Mouse (Mus musculus) stomach, postnatal 0 days (tissue): ENCODE measurements around the gene Rpp14. TPM values are rescaled to one million over a fixed set of nuclear protein-coding genes. Genes with fewer than 3 reads are reported as not detected.
"Not testable (repeated sequence)": the region's sequence is repeated elsewhere in the genome, so short reads cannot be mapped to it uniquely, and the experiment has no call there.

Source experiments
- ATAC-seq: fragments of 200-750 bp; cut with Nextera tagmentation; 2 replicates; pipeline ENCODE4 v1.8.0; 2017; ENCODE audit not compliant: low FRiP score, low TSS enrichment
- DNase-seq: peaks from one replicate; pipeline ENCODE4 v3.0.0-alpha.2; 2016; ENCODE audit warnings: low spot score
- H3K27ac ChIP-seq: fragments of 300-500 bp; sonication (generic); replicated peaks from 2 replicates; pipeline ENCODE4 v1.5.1; 2014; ENCODE audit warnings: mild to moderate bottlenecking, control low read depth
- H3K27me3 ChIP-seq: fragments of 300-500 bp; sonication (generic); 2 replicates; pipeline ENCODE4 v1.6.1; 2014; ENCODE audit warnings: low read length; ENCODE audit not compliant: control insufficient read depth, insufficient read depth
- H3K36me3 ChIP-seq: fragments of 300-500 bp; sonication (generic); 2 replicates; pipeline ENCODE4 v1.6.1; 2014; ENCODE audit warnings: low read length, mixed read lengths; ENCODE audit not compliant: control insufficient read depth, insufficient read depth
- H3K4me1 ChIP-seq: fragments of 300-500 bp; sonication (generic); replicated peaks from 2 replicates; pipeline ENCODE4 v1.6.1; 2014; ENCODE audit warnings: antibody characterized with exemption; ENCODE audit not compliant: control insufficient read depth, insufficient read depth
- H3K4me2 ChIP-seq: fragments of 300-500 bp; sonication (generic); replicated peaks from 2 replicates; pipeline ENCODE4 v1.6.1; 2014; ENCODE audit warnings: low read depth, mild to moderate bottlenecking, control low read depth, moderate library complexity
- H3K4me3 ChIP-seq: fragments of 300-500 bp; sonication (generic); 2 replicates; pipeline ENCODE4 v1.5.1; 2014; ENCODE audit warnings: low read depth, low read length, control low read depth
- H3K9ac ChIP-seq: fragments of 300-500 bp; sonication (generic); 2 replicates; pipeline ENCODE4 v1.6.1; 2014; ENCODE audit warnings: mild to moderate bottlenecking, low read length, control low read depth, mixed read lengths
- H3K9me3 ChIP-seq: fragments of 300-500 bp; sonication (generic); 2 replicates; pipeline ENCODE4 v1.6.1; 2016; ENCODE audit warnings: low read length; ENCODE audit not compliant: control insufficient read depth
- CTCF ChIP-seq: IDR thresholded peaks from 2 replicates; pipeline ENCODE4 v1.5.1; 2016; ENCODE audit warnings: antibody characterized with exemption, low read depth, mild to moderate bottlenecking, moderate library complexity
- EP300 ChIP-seq: optimal IDR thresholded peaks from 2 replicates; pipeline ENCODE3; 2016; ENCODE audit warnings: antibody characterized with exemption
- WGBS: fragments of 180-500 bp; shearing (Covaris S2); extraction: QIAGEN DNeasy Blood & Tissue Kit; methylation state at CpG from one replicate; pipeline ENCODE4 v1.1.7; 2014; 5-methylcytosine and 5-hydroxymethylcytosine counted together
- polyA plus RNA-seq: library from polyadenylated mRNA; unstranded; fragments of >200 nt; fragmentation: Nextera tagmentation; extraction: Ambion mirVana; gene quantifications from 2 replicates; pipeline ENCODE4 v1.2.1, GENCODE M21; 2015

The Rpp14 gene
- polyA plus RNA-seq, 1 experiment from 2014 or later: 32.6 TPM

DNA sequence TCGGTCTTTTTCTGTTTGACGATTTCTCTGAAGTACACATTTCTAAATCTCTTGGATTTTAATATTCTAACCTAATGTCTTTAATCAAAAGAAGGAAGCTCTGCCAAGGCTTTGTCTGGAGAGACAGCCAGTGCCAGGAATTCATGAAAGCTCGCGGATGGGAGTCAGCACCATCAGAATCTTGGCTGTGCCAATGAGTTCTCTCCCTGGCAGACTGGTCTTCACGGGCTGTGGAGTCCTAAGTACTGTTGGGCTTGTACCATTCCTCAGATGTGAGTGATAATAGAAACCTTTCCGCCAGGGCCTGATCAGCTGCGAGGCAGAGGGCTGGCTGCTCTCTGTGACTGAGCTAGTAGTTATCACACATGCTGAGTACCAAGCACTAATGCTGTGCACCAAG lies 43.0 kb downstream of the Rpp14 start:
- ATAC-seq (no peak), DNase-seq (no peak)
- H3K27me3 ChIP-seq: no peaks in the 10 kb centered on the region
- H3K4me3 ChIP-seq: no peak overlapping the region
- no peak for TF ChIP-seq CTCF
- no peak for TF ChIP-seq EP300
- WGBS: 65% methylated on average over 7 of the region's 7 CpGs
- no peaks in the 10 kb centered on the region; the same call in 1 of the 2 replicates for H3K36me3 ChIP-seq
- H3K4me2 ChIP-seq: no peak overlapping the region
- H3K27ac ChIP-seq: no peak overlapping the region
- H3K9me3 ChIP-seq: no peaks in the 10 kb centered on the region
- no peaks in the 10 kb centered on the region for H3K4me1 ChIP-seq
- H3K9ac ChIP-seq: no peak overlapping the region

GRCm38 (mm10) chr14:8123611-8124010 lies 43.4 kb downstream of the Rpp14 start:
- 90% methylated on average over 10 of the region's 10 CpGs for WGBS
- ATAC-seq: not testable (repeated sequence)

GRCm38 (mm10) chr14:8124046-8124881 lies 44.1 kb downstream of the Rpp14 start:
- ATAC-seq (no peak), DNase-seq (no peak)
- Histone ChIP-seq H3K27me3 (no peaks in the 10 kb centered on the region), H3K4me1 (no peaks in the 10 kb centered on the region), H3K4me3 (no peak overlapping the region), H3K4me2 (no peak overlapping the region), H3K36me3 (no peaks in the 10 kb centered on the region; the same call in 1 of the 2 replicates), H3K27ac (no peak overlapping the region), H3K9ac (no peak overlapping the region), H3K9me3 (no peaks in the 10 kb centered on the region)
- TF ChIP-seq EP300 (no peak), CTCF (no peak)
- 68% methylated on average over 7 of the region's 7 CpGs for WGBS

More at GRCm38 (mm10) chr14:8123611-8124010, 43.4 kb downstream of the Rpp14 start:
- not testable (repeated sequence) for H3K36me3 ChIP-seq, H3K9ac ChIP-seq, H3K4me1 ChIP-seq, H3K4me3 ChIP-seq, DNase-seq, H3K9me3 ChIP-seq, H3K27me3 ChIP-seq, H3K27ac ChIP-seq, H3K4me2 ChIP-seq

- 59% methylated on average over 5 of the region's 5 CpGs for WGBS
- H3K9ac ChIP-seq: no peak overlapping the region
- TF ChIP-seq CTCF (no peak), EP300 (no peak)
- DNase-seq: no peak
- no peaks in the 10 kb centered on the region for H3K4me1 ChIP-seq
- no peak overlapping the region for H3K4me2 ChIP-seq
- H3K4me3 ChIP-seq: no peak overlapping the region
- H3K9me3 ChIP-seq: no peaks in the 10 kb centered on the region
- no peaks in the 10 kb centered on the region for H3K27me3 ChIP-seq
- no peak for ATAC-seq
- no peaks in the 10 kb centered on the region for H3K36me3 ChIP-seq
- no peak overlapping the region for H3K27ac ChIP-seq
Observed at GRCm38 (mm10) chr14:8127971-8128370, 47.8 kb downstream of the Rpp14 start.

DNA sequence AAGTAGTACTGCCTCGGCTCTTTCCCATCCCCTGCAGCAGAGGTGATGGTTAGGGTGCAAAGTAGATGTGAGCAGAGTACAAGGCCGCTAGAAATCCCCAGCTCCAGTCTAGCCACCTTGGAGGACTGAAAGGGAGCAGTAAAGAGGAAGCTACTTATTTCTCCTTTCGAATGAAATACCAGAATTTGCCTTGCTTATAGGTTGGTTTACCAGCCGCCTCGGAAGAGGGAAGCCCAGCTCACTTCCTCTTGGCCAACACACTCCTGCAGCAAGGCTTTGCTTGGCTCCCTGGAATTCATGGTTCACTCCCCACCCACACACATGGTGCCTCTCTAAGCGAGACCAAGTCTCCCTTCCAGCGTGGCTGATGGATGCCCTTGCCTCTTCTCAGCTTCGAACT lies 52.6 kb downstream of the Rpp14 start:
- ATAC-seq: no peak
- H3K27me3 ChIP-seq: no peaks in the 10 kb centered on the region

DNA sequence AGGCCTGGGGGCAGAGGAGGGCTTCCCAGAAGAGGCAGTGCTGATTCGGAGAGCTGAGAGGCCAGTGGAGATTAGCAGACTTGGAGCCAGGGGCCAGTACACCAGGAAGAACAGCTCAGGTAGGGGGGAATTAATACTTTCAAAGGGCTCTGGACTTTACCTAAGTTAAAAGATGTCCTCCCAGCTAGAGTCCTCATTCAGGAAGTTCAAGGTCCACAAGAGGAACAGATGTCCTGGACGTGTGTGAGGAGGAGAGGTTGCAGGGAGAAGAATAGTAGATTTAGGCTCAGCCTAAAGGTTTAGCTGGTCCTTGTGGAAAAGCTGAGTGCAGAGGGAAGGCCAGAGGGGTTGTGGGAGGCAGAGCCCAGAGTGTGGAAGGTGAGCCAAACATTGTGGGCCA lies 54.1 kb downstream of the Rpp14 start:
- Histone ChIP-seq H3K36me3 (0 out of 2 replicates have a peak, but pooled peaks cover 3% of the 10 kb centered on the region), H3K4me2 (no peak overlapping the region), H3K27me3 (no peaks in the 10 kb centered on the region), H3K4me3 (no peak overlapping the region), H3K9ac (no peak overlapping the region), H3K9me3 (no peaks in the 10 kb centered on the region), H3K4me1 (no peaks in the 10 kb centered on the region), H3K27ac (no peak overlapping the region)
- DNase-seq: no peak
- TF ChIP-seq CTCF: no peak
- 72% methylated on average over 2 of the region's 2 CpGs for WGBS
- no peak for ATAC-seq

More for the DNA sequence above, 52.6 kb downstream of the Rpp14 start:
- TF ChIP-seq EP300: no peak
- no peak for TF ChIP-seq CTCF
- no peak overlapping the region for H3K27ac ChIP-seq
- 83% methylated on average over 8 of the region's 8 CpGs for WGBS
- no peak overlapping the region for H3K4me2 ChIP-seq
- no peak overlapping the region for H3K9ac ChIP-seq
- H3K9me3 ChIP-seq: no peaks in the 10 kb centered on the region
- H3K36me3 ChIP-seq: 0 out of 2 replicates have a peak, but pooled peaks cover 3% of the 10 kb centered on the region
- H3K4me3 ChIP-seq: no peak overlapping the region
- DNase-seq: no peak
- H3K4me1 ChIP-seq: no peaks in the 10 kb centered on the region
